Mouse (Mus musculus) frontal cortex, postnatal 25 days (tissue): ENCODE data around the gene Unc13d.
A peak's percentile ranks its signal among the peaks of the same experiment; 100 is the strongest.
"Not testable (repeated sequence)": the region's sequence is repeated elsewhere in the genome, so short reads cannot be mapped to it uniquely, and the experiment has no call there.

Experiments
- DNase-seq, 2 experiments: peaks; one replicate each; pipeline ENCODE4 v3.0.0; 2022; ENCODE audit warnings: low spot score in 2 of 2

Gene Unc13d

GRCm38 (mm10) chr11:116049610-116050009, 28.2 kb downstream of the Unc13d start:
- no peak for DNase-seq

- DNase-seq, result no peak
Observed at GRCm38 (mm10) chr11:116045173-116045572, 32.6 kb downstream of the Unc13d start.

GRCm38 (mm10) chr11:116043286-116043685, 34.5 kb downstream of the Unc13d start:
- DNase-seq, result no peak

- no peak for DNase-seq
Observed at GRCm38 (mm10) chr11:116042372-116043138, 35.2 kb downstream of the Unc13d start.

GRCm38 (mm10) chr11:116041833-116042232, 35.9 kb downstream of the Unc13d start:
- no peak for DNase-seq

GRCm38 (mm10) chr11:116040593-116040992, 37.2 kb downstream of the Unc13d start:
- no peak for DNase-seq

- no peak for DNase-seq
Observed at GRCm38 (mm10) chr11:116037826-116038225, 39.9 kb downstream of the Unc13d start.

GRCm38 (mm10) chr11:116036671-116037070, 41.1 kb downstream of the Unc13d start:
- DNase-seq, result no peak

GRCm38 (mm10) chr11:116034584-116034983, 43.2 kb downstream of the Unc13d start:
- DNase-seq, result no peak

GRCm38 (mm10) chr11:116030898-116031845, 46.6 kb downstream of the Unc13d start:
- peak in 1 of 2 experiments; percentile 17 for DNase-seq

GRCm38 (mm10) chr11:116030088-116030897, 47.5 kb downstream of the Unc13d start, which contains the start of gene Unk:
TSS of gene Unk (plus strand) at chr11:116030322.
- peak; percentile 94 to 95 for DNase-seq

- DNase-seq, result no peak
Observed at GRCm38 (mm10) chr11:116029086-116029865, 48.5 kb downstream of the Unc13d start.

- DNase-seq, result no peak
Observed at GRCm38 (mm10) chr11:116028177-116028865, 49.4 kb downstream of the Unc13d start.

GRCm38 (mm10) chr11:116027756-116028155, 50.0 kb downstream of the Unc13d start, which contains the start of gene H3f3b:
TSS of gene H3f3b (minus strand) at chr11:116027962.
- no peak for DNase-seq

- DNase-seq, result no peak
Observed at GRCm38 (mm10) chr11:116025056-116025845, 52.5 kb downstream of the Unc13d start.

- DNase-seq, result peak; percentile 87 to 94
Observed at GRCm38 (mm10) chr11:116024356-116024808, 53.4 kb downstream of the Unc13d start.

GRCm38 (mm10) chr11:116023771-116024355, 53.9 kb downstream of the Unc13d start:
- DNase-seq, result peak; percentile 56 to 69

- DNase-seq, result not testable (repeated sequence)
Observed at GRCm38 (mm10) chr11:116023074-116023770, 54.5 kb downstream of the Unc13d start.
